8 mouse cellular contexts compared by ENCODE assay signal in the genomic region with DNA sequence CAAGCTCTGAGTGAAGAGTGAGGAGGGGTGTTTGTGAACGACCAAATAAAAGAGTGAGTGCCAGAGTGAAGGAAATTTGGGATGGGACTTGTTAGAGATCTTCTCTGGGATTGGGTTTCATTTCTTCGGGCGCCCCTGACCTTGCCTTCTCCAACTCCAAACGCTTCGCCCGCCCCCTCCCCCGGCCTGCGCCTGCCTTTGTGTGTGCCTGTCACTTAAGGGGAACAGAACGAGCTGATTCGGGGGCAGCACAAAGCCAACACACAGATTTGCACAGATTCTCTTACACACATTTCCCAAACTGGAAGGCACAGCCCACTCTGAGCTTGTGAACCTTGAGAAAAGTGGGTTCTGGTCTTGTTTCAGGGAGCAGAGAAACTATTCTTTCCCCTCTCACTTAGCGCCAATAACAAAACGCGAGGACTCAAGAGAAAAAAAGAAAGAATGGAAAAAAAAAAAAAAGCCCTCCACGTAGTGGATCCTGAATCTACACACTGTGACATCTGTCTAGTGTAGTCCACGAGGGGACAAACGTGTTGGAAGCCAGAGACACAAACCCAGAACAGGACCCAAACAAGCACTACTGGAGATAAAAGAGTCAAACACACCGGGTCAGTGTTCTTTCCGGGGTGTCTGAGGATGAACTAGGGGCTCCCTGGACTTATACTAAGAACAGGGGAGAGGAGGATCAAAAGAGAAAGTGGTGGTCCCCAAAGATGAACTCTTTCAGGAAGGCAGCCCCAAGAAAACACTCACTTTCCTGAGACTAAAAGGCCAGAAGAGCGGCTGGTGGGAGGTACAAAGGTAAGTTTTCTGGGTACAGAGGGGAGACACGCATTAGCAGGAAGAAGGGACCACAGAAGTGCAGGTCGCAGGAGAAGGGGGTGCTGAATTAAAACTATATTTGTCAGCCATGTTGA. TPM values are rescaled to one million over a fixed set of nuclear protein-coding genes. Genes with fewer than 3 reads are reported as not detected.
A peak's percentile ranks its signal among the peaks of the same experiment; 100 is the strongest.
DNase-seq lines count a peak whose midpoint lies in the region; ATAC-seq lines count a peak whose summit lies in the region.

No protein-coding gene starts in this region.

- H3K4me2 ChIP-seq in lung, embryonic 16.5 days (ENCODE audit: low read depth, low read length), result peak overlapping the region; percentile 55

- H3K4me1 ChIP-seq in lung, embryonic 16.5 days (replicated peaks; ENCODE audit: control insufficient read depth, insufficient read depth, low read length), result peaks cover 14% of the 10 kb centered on the region; the same call in 1 of the 2 replicates

- under 1% methylated on average over 21 of the region's 21 CpGs for WGBS in lung, embryonic 16.5 days

- H3K27me3 ChIP-seq in lung, embryonic 16.5 days (ENCODE audit: control insufficient read depth, insufficient read depth, low read depth, low read length), result no peaks in the 10 kb centered on the region

- DNase-seq in CD4-positive, CD25-positive, alpha-beta regulatory T cell, adult 2 months (ENCODE audit: low read depth, low spot score), result peak; percentile 39
- DNase-seq in adrenal gland, adult (ENCODE audit: inconsistent age in 2 of 2, low spot score in 1 of 2), result peak; percentile 66 to 85
- DNase-seq in embryo, embryonic 11.5 days (ENCODE audit: low read depth, low spot score), result peak; percentile 49
- DNase-seq in heart, postnatal 10 days, result peak; percentile 58 to 62
- DNase-seq in layer of hippocampus, adult 8-10 months (ENCODE audit: low spot score in 2 of 2), result peak; percentile 21 to 29
- peak; percentile 47 for DNase-seq in ovary, postnatal 36 days (ENCODE audit: low spot score)
- no peak for DNase-seq in gastrocnemius, postnatal 36 days

- H3K4me3 ChIP-seq in lung, embryonic 16.5 days (ENCODE audit: low read length), result peak overlapping the region; percentile 82

- peak overlapping the region; percentile 99 for H3K27ac ChIP-seq in lung, embryonic 16.5 days (ENCODE audit: low read length)

- H3K9ac ChIP-seq in lung, embryonic 16.5 days (ENCODE audit: low read length), result peak overlapping the region; percentile 95

- ATAC-seq in lung, embryonic 16.5 days (ENCODE audit: low read depth), result no peak

- H3K36me3 ChIP-seq in lung, embryonic 16.5 days (ENCODE audit: control insufficient read depth, insufficient read depth, low read length), result peaks cover 3% of the 10 kb centered on the region; the same call in 1 of the 2 replicates

- intact Hi-C loops in heart, postnatal 10 days (cut with DNase I), result loop anchor here (2.0 to 5.0 kb wide), 4 partner anchors 17 to 231 kb away; a partner anchor contains a TSS
- intact Hi-C loops in gastrocnemius, postnatal 36 days (cut with DNase I), result loop anchor here (5.0 kb wide), 1 partner anchor 36 kb away; no protein-coding TSS in a partner anchor

- H3K9me3 ChIP-seq in lung, embryonic 16.5 days (ENCODE audit: control insufficient read depth, low read length), result 0 out of 2 replicates have a peak, but pooled peaks cover 2% of the 10 kb centered on the region

RNA-seq across cellular contexts. Expression of a gene that starts 1.6 kb away (rescaled TPM):
- total RNA-seq in heart, postnatal 10 days (2021), result 10 to 100 TPM; 41.3 to 44.4 TPM
- 10 to 100 TPM; 44.9 to 50.5 (median 48.3) TPM for total RNA-seq in layer of hippocampus, adult 8-10 months (2022)
- polyA plus RNA-seq in lung, embryonic 16.5 days (2015; fragmentation: Nextera tagmentation; extraction: Ambion mirVana), result 16.1 and 18.8 TPM in 2 replicates
- total RNA-seq in gastrocnemius, postnatal 36 days (2021), result 10 to 100 TPM; 17.1 to 27.5 TPM

Comparison
In these comparisons a context has a peak if more than half of its experiments do, and no peak if none do; other contexts are left out.
1. DNase-seq: peak in CD4-positive, CD25-positive, alpha-beta regulatory T cell, adult 2 months (single experiment), adrenal gland, adult (2 of 2), embryo, embryonic 11.5 days (single experiment), heart, postnatal 10 days (2 of 2), layer of hippocampus, adult 8-10 months (2 of 2) and ovary, postnatal 36 days (single experiment); none in gastrocnemius, postnatal 36 days (0 of 2).